Mouse (Mus musculus) myocyte (in vitro differentiated cells): ENCODE measurements around the gene Stk32c. TPM values are rescaled to one million over a fixed set of nuclear protein-coding genes. Genes with fewer than 3 reads are reported as not detected.

Experiments
- H3K27me3 ChIP-seq: one replicate; pipeline ENCODE4 v1.6.1; 2011; ENCODE audit not compliant: control insufficient read depth, insufficient read depth, insufficient read length
- H3K36me3 ChIP-seq: one replicate; pipeline ENCODE4 v1.6.1; 2011; ENCODE audit not compliant: control insufficient read depth, insufficient read depth
- H3K4me2 ChIP-seq: one replicate; pipeline ENCODE4 v1.6.1; 2011; ENCODE audit warnings: low read depth, control low read depth
- H3K4me3 ChIP-seq: one replicate; pipeline ENCODE4 v1.5.1; 2011; ENCODE audit warnings: mild to moderate bottlenecking, control low read depth, moderate library complexity
- H3K79me2 ChIP-seq: one replicate; pipeline ENCODE4 v1.6.1; 2011; ENCODE audit not compliant: control insufficient read depth, insufficient read depth
- H3ac ChIP-seq: one replicate; pipeline ENCODE4 v1.6.1; 2011; ENCODE audit not compliant: control insufficient read depth, insufficient read length
- CEBPB ChIP-seq: IDR thresholded peaks from 2 replicates; pipeline ENCODE4 v1.6.1; 2011; ENCODE audit warnings: mild to moderate bottlenecking, moderate library complexity; ENCODE audit not compliant: poor library complexity, insufficient read depth, severe bottlenecking
- E2F4 ChIP-seq: IDR thresholded peaks from one replicate; pipeline ENCODE4 v1.6.1; 2011; ENCODE audit warnings: mild to moderate bottlenecking, control low read depth, moderate library complexity; ENCODE audit not compliant: insufficient read depth
- MAX ChIP-seq: IDR thresholded peaks from one replicate; pipeline ENCODE4 v1.6.1; 2011; ENCODE audit warnings: low read depth, mild to moderate bottlenecking, control low read depth
- MYOD1 ChIP-seq, 3 experiments: IDR thresholded peaks; one replicate each; pipeline ENCODE4 v1.6.1; 2011; ENCODE audit warnings: control low read depth in 2 of 3, low read depth in 2 of 3, mild to moderate bottlenecking in 2 of 3, moderate library complexity in 1 of 3; ENCODE audit not compliant: insufficient read length in 2 of 3, control insufficient read depth in 1 of 3
- MYOG ChIP-seq, 3 experiments: IDR thresholded peaks; one replicate each; pipeline ENCODE4 v1.6.1; 2011; ENCODE audit warnings: control low read depth in 2 of 3, low read depth in 2 of 3, mild to moderate bottlenecking in 2 of 3; ENCODE audit not compliant: insufficient read length in 2 of 3, control insufficient read depth in 1 of 3, insufficient read depth in 1 of 3
- POLR2A ChIP-seq: IDR thresholded peaks from one replicate; pipeline ENCODE4 v1.6.1; 2011; ENCODE audit warnings: low read depth, mild to moderate bottlenecking, control low read depth, moderate library complexity; ENCODE audit not compliant: insufficient read length
- POLR2AphosphoS2 ChIP-seq: IDR thresholded peaks from one replicate; pipeline ENCODE4 v1.6.1; 2011; ENCODE audit warnings: low read depth, control low read depth; ENCODE audit not compliant: insufficient read length
- REST ChIP-seq: IDR thresholded peaks from one replicate; pipeline ENCODE4 v1.6.1; 2011; ENCODE audit warnings: mild to moderate bottlenecking, control low read depth, moderate library complexity; ENCODE audit not compliant: insufficient read depth, insufficient read length
- SRF ChIP-seq: IDR thresholded peaks from one replicate; pipeline ENCODE4 v1.6.1; 2011; ENCODE audit warnings: low read depth; ENCODE audit not compliant: control insufficient read depth, insufficient read length
- TCF3 ChIP-seq: IDR thresholded peaks from one replicate; pipeline ENCODE4 v1.6.1; 2011; ENCODE audit warnings: low read depth, control low read depth; ENCODE audit not compliant: insufficient read length
- USF1 ChIP-seq: IDR thresholded peaks from one replicate; pipeline ENCODE4 v1.6.1; 2011; ENCODE audit warnings: low read depth, mild to moderate bottlenecking, control low read depth, moderate library complexity
- polyA plus RNA-seq: library from polyadenylated mRNA; unstranded; fragments of >200 nt; fragmentation: generic; extraction: Trizol; gene quantifications from one replicate; pipeline ENCODE4 v1.2.1, GENCODE M21; 2012; ENCODE audit warnings: missing spikeins

The Stk32c gene
- polyA plus RNA-seq: 1.0 TPM

- H3ac ChIP-seq: no peak within 1 kb of the TSS
Measured at GRCm38 (mm10) chr7:139212754-139213745, at the start of gene Stk32c, which contains the start of gene Lrrc27. Gene Stk32c (minus strand): TSS chr7:139213307. Gene Lrrc27 (plus strand): TSS chr7:139212988.

GRCm38 (mm10) chr7:139257752-139258542 is 44.8 kb upstream of the Stk32c start:
- Histone ChIP-seq H3K4me2 (no peak overlapping the region), H3ac (no peak overlapping the region), H3K79me2 (peaks cover 12% of the 10 kb centered on the region), H3K27me3 (no peaks in the 10 kb centered on the region), H3K4me3 (no peak overlapping the region), H3K36me3 (peaks cover 14% of the 10 kb centered on the region)
- no peak for TF ChIP-seq CEBPB
- no peak for TF ChIP-seq E2F4
- no peak for TF ChIP-seq SRF
- TF ChIP-seq MYOG (IDR thresholded peaks at IDR 0.05; ENCODE audit: control insufficient read depth in 1 of 3, insufficient read depth in 1 of 3, insufficient read length in 2 of 3, low read depth in 2 of 3): no peak
- TF ChIP-seq USF1: no peak
- TF ChIP-seq REST: no peak
- no peak for TF ChIP-seq POLR2AphosphoS2

More at GRCm38 (mm10) chr7:139212754-139213745, at the start of gene Stk32c, which contains the start of gene Lrrc27:
- Histone ChIP-seq H3K27me3 (no peaks in the 10 kb centered on the region), H3K79me2 (no peaks in the 10 kb centered on the region), H3K4me3 (peak within 1 kb of the TSS; percentile 54), H3K36me3 (no peaks in the 10 kb centered on the region), H3K4me2 (peak within 1 kb of the TSS; percentile 78)
- TF ChIP-seq MYOD1 (IDR thresholded peaks at IDR 0.05; ENCODE audit: control insufficient read depth in 1 of 3, insufficient read length in 2 of 3, low read depth in 2 of 3): no peak
- peak in 2 of 3 experiments; percentile 20 to 25 for TF ChIP-seq MYOG (IDR thresholded peaks at IDR 0.05; ENCODE audit: control insufficient read depth in 1 of 3, insufficient read depth in 1 of 3, insufficient read length in 2 of 3, low read depth in 2 of 3)
- TF ChIP-seq MAX: no peak
- no peak for TF ChIP-seq USF1
- TF ChIP-seq POLR2A: peak; percentile 65
- TF ChIP-seq POLR2AphosphoS2: peak; percentile 75

GRCm38 (mm10) chr7:139254626-139255025 is 41.5 kb upstream of the Stk32c start:
- Histone ChIP-seq H3K36me3 (peaks cover 10% of the 10 kb centered on the region), H3K79me2 (peaks cover 20% of the 10 kb centered on the region), H3K4me3 (no peak overlapping the region), H3K27me3 (no peaks in the 10 kb centered on the region), H3ac (no peak overlapping the region), H3K4me2 (no peak overlapping the region)
- TF ChIP-seq MYOD1 (IDR thresholded peaks at IDR 0.05; ENCODE audit: control insufficient read depth in 1 of 3, insufficient read length in 2 of 3, low read depth in 2 of 3): peak in 1 of 3 experiments; percentile 35
- no peak for TF ChIP-seq REST

- H3K36me3 ChIP-seq: peaks cover 10% of the 10 kb centered on the region
- H3K4me2 ChIP-seq: no peak overlapping the region
- H3K79me2 ChIP-seq: peaks cover 18% of the 10 kb centered on the region
- no peak overlapping the region for H3K4me3 ChIP-seq
- no peak for TF ChIP-seq REST
- TF ChIP-seq TCF3: no peak
- H3ac ChIP-seq: no peak overlapping the region
- H3K27me3 ChIP-seq: no peaks in the 10 kb centered on the region
Measured at GRCm38 (mm10) chr7:139253462-139253861, 40.4 kb upstream of the Stk32c start.

GRCm38 (mm10) chr7:139252986-139253385 is 39.9 kb upstream of the Stk32c start:
- H3K4me2 ChIP-seq: peak overlapping the region; percentile 9
- TF ChIP-seq SRF: no peak
- TF ChIP-seq POLR2A: no peak
- no peak for TF ChIP-seq REST
- H3ac ChIP-seq: no peak overlapping the region
- peaks cover 14% of the 10 kb centered on the region for H3K79me2 ChIP-seq
- no peak overlapping the region for H3K4me3 ChIP-seq
- H3K36me3 ChIP-seq: peaks cover 10% of the 10 kb centered on the region
- no peaks in the 10 kb centered on the region for H3K27me3 ChIP-seq
